Mouse (Mus musculus) frontal cortex, adult 2 months (tissue): ENCODE results near the gene Zfp617. TPM values are rescaled to one million over a fixed set of nuclear protein-coding genes. Genes with fewer than 3 reads are reported as not detected.
"Not testable (repeated sequence)": the region's sequence is repeated elsewhere in the genome, so short reads cannot be mapped to it uniquely, and the experiment has no call there.

Experiments
- DNase-seq, 2 experiments: peaks; one replicate each; pipeline ENCODE4 v3.0.0; 2022; ENCODE audit warnings: low spot score in 1 of 2; ENCODE audit errors: extremely low spot score in 1 of 2
- polyA plus RNA-seq: library from polyadenylated mRNA; depleted of rRNA; stranded (reverse); fragments of >200 nt; gene quantifications from 2 replicates; pipeline ENCODE4 v1.2.3, GENCODE M21; 2012; rRNA removed

The Zfp617 gene
- polyA plus RNA-seq, 1 experiment, result 23.1 TPM

DNA sequence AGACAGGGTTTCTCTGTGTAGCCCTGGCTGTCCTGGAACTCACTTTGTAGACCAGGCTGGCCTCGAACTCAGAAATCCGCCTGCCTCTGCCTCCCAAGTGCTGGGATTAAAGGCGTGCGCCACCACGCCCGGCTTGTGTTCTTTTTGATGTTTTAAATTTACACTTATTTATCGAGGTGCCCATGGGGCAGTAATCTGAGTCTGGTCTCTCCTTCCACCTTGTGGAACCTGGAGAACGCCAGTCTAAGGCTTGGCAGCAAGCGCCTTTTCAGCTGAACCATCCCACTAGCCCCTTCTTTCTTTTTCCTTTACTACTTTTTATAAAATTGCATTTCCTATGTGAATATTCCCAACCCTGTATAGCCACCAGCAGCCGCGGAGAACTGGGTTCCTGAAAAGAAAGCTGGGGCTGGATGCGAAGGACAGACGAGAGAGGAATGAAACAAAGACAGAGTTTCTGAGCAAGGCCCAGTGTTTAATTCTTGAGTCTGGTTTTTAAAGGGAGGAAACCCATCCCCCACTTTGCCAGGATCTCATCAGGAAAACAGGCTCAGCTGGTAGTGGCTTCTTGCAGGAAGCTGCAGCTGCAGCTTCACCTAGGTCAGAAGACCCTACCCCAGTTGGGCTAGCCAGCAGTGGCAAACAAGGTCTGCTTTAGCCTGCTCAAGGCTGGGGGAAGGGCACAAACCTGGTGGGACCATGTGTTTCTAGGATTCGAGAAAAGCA, 43.2 kb downstream of the Zfp617 start:
- peak in 1 of 2 experiments; percentile 5 for DNase-seq

DNA sequence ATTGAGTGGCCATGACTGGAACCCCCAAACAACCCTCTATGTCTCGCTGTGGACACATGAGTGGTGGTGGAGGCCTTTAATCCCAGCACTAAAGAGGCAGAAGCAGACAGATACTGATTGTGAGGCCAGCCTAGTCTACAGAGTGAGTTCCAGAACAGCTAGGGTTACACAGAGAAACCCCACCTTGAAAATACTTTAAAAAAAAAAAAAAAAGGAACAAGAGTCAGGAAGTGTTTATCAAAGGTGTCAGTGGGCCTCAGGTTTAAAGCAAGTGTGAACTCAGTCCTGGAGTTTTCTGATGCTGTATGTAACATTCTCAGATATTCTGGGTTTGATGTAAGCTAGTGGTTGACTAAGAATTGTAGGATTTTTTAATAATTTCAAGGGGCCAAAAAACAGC, 44.1 kb downstream of the Zfp617 start:
- no peak for DNase-seq

DNA sequence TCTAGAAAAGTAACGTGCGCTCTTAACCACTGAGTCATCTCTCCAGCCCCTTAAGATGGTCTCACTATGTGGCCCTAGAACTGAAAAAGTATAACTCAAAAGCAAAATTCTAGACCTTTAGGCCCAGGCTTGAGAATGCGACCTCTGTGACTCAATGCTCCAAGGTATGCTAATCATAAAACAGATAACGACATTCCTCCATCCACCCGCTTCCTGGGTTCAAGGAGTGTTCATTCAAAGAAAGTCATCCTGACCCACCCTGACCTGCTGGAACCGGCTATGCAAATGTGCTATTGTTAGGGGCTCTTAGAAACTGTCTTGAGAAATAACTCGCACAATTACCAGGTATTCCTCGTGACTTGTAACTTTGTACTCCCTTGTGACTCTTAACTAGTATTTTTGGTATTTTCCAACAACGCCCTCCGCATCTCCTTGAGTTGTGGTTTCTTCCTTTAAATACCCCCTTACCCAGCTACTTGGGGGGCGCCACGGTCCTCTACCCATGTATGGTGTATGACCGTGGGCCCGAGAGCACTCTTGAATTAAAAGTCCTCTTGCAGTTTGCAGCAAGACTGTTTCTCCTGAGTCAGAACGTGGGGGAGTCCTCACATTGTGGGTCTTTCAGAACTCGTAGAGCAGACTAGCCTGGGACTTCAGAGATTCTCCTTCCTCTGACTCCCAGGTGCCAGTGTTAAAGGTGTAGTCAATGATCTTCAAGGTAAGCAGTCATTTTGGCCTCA, 44.7 kb downstream of the Zfp617 start:
- not testable (repeated sequence) for DNase-seq

DNA sequence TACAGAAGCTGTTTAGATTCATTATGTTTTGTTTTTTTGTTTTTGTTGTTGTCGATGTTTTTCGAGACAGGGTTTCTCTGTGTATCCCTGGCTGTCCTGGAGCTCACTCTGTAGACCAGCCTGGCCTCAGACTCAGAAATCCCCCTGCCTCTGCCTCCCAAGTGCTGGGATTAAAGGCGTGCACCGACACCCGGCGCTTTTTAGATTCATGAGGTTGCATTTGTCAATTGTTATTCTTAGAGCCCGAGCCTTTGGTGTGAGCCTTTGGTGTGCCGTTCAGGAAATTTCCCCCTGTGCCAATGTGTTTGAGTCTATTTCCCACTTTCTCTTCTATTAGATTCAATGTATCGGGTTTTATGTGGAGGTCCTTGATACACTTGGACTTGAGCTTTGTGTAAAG, 46.2 kb downstream of the Zfp617 start:
- DNase-seq, result no peak

DNA sequence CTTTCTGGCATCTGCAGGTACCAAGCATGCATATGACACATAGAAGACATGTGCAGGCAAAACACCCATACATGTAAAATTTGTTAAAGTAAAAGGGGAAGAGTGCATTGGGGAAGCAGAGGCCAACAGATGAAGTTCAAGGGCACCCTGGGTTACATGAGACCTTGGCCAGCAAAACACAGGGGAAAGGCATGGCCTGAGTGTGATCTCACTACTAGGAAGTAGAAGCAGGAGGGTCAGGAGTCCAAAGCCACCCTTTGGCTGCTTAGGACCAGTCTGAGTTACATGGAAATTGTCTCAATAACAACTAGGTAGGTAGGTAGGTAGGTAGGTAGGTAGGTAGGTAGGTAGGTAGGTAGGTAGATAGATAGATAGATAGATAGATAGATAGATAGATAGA, 52.0 kb downstream of the Zfp617 start:
- DNase-seq, result no peak

DNA sequence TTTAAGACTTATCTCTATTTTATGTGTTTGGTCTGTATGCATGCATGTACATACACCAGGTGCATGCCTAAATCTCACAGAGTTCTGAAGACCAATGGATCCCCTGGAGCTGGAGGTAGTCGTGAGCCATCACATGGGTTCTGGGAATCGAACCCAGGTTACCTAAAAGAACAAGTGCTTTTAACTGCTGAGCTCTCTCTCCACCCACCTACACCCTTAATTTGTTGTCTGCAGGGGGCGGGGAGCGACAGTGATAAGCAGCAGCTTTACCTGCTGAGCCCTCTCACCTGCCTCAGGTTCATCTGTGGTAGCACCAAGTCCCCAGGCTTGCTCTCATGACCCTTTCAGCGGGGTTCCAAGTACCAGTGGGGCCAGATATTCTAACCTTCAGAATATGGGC, 53.4 kb downstream of the Zfp617 start:
- no peak for DNase-seq

DNA sequence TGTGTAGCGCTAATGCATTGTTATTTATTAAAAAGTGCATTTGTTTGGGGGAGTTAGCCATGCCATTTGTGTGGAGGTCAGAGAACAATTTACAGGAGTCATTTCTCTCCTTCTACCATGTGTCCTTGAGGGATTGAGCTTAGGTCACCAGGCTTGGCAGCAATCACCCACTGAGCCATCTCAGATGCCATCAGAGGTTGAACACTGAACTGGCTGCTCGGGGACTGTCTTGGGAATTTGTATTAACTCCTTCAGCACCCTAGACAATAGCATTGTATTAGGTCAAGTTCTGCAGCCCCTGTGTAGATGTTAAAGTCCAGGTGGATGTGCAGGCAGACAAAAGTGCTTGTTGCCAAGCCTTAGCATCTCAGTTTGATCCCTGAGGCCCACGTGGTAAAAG, 55.6 kb downstream of the Zfp617 start:
- no peak for DNase-seq

DNA sequence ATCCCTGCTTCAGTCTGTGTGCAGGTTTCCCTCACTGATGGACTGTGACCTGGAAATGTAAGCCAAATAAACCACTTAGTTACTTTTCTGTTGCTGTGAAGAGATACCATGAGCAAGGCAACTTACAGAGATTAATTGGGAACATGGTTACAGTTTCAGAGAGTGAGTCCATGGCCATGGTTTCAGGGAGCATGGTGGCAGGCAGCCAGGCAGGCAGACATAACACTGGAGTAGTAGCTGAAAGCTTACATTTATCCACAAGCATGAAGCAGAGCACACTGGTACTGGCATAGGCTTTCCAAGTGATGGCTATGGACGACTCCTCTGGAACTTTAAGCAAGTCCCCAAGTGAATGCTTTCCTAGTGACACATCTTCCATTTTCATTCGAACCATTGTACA, 56.7 kb downstream of the Zfp617 start:
- no peak for DNase-seq

DNA sequence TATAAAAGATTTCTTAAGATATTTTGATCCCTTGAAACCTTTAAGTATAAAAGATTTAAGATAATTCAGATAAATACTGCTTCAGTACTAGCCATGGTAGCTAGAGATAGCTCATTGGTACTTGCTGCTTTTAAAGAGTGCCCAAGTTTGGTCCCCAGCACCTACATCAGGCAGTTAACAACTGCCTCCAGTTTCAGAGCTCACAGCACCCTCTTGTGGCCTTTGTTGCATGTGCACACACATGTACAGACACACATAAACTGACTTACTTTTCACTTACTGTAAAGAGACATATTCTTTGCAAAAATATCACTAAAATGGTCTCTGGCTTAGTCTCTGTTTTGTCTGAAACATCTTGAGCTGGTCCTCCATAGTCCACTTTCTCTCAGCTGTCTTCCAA, 58.0 kb downstream of the Zfp617 start:
- DNase-seq, result no peak

DNA sequence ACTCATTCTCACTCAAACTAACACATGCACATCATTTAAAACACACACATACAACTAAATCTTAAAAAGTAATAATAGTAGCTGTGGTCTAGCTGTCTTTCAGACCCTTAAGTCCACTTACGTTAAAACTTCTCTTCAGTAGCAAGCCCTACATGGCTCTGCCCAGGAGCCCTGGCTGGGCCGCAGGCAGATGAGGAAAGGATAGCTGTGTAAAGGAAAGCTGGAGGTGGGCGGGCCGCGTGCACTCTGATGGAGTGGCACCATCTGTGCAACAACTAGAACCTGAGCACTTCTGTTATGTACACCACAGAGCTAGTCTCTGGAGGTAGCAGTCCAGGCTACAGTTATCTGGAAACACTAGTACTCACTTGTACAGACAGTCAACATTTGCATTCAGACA, 58.8 kb downstream of the Zfp617 start:
- no peak for DNase-seq

DNA sequence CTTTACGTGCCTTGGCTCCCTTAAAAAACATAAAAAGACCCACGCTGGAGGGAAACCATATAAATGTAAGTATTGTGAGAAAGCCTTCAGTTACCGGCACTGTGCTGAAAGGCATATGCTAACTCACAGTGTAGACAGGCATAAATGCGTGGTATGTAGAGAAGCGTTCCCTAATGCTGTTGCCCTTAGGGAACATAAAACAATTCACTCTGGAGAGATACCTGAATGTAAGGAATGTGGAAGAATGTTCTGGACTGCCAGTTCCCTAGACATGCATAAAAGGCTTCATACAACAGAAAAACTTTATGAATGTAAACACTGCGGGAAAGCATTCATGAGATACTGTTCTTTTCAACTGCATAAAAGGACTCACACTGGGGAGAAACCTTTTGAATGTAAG, 59.7 kb downstream of the Zfp617 start:
- DNase-seq, result no peak

DNA sequence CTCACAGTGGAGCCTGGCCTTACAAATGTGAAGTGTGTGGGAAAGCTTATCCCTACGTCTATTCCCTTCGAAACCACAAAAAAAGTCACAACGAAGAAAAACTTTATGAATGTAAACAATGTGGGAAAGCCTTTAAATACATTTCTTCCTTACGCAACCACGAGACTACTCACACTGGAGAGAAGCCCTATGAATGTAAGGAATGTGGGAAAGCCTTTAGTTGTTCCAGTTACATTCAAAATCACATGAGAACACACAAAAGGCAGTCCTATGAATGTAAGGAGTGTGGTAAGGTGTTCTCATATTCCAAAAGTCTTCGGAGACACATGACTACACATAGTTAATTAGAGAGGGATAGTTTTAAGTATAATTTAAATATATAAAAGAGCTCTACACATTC, 60.2 kb downstream of the Zfp617 start:
- no peak for DNase-seq

DNA sequence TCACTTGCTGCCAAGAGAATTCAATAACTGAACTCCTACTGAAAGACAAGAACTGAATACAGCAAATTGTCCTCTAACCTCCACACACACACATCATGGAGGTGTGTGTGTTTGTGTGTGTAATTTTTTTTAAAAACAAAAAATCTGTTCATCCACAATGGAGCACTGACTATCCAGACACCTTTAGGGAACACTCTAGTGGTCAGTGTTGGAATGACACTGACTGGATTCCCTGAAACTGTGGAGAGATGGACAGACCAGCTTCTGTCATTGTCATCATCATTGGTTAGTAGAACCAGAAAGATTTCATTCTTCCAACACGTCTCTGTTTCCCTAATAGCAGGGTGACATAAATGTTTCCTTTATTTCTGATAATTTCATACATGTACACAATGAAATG, 63.5 kb downstream of the Zfp617 start:
- peak in 1 of 2 experiments; percentile 43 for DNase-seq

DNA sequence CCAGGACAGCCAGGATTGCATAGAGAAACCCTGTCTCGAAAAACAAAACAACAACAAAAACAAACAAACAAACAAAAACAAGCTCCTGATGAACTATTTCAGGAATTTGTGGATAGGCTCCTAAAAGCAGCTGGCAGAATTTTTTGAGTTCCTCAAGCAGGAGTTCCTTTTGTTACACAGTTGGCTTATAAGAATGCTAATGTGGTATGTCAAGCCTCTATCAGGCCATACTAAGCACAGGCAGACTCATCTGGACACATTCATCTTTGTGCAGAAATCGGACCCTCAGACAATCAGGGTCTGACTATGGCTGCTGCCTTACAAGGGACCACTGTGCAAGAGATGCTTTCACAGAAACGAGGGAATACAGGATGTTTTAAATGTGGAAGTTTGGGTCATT, 65.8 kb downstream of the Zfp617 start:
- DNase-seq, result no peak

DNA sequence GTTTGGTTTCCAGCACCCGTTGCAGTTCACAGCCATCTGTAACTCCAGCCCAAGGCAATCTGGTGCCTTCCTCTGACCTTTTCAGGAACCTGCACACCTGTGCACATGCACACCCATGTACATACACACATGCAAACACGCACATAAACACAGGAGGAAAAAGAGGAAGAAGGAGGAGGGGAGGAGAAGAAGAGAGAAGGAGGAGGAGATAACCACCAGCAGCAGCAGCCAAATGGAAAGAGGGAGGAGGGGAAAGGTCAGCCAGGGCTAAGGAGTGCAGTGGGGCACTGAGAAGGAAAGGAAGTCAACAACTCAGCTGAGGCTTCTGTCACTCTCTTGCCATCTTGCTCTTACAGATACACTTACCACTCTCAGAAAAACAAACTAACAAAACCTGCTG, 72.6 kb downstream of the Zfp617 start:
- no peak for DNase-seq

DNA sequence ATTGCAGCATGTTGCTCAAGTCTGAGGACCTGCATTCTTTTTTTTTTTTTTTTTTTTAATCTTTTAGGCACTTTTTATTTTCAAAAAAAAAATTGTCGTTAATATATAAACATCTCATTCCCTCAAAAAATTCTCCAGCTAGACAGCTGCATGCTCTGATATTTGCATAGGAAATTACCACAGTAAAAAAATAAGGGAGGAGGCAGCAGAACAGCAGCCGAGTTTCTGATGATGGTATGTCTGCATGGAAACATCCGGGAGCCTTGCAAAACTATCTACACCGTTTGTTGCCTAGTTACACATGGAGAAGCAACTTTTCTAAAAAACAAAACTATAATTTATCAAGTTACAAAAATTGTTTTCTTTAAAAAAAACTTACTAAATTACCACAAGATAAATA, 73.0 kb downstream of the Zfp617 start:
- no peak for DNase-seq

Other genes starting within 250 kb of the Zfp617 start
- 172 and 176 TPM in 2 replicates for gene Unc13a, start 236.9 kb upstream of the Zfp617 start, polyA plus RNA-seq
- gene Jak3, start 232.3 kb upstream of the Zfp617 start, polyA plus RNA-seq, result 5.6 and 5.7 TPM in 2 replicates
- gene Insl3, start 219.4 kb upstream of the Zfp617 start, polyA plus RNA-seq, result 1.4 and 1.8 TPM in 2 replicates
- gene B3gnt3, start 206.8 kb upstream of the Zfp617 start, polyA plus RNA-seq, result 0.71 and 1.0 TPM in 2 replicates
- gene Fcho1, start 182.9 kb upstream of the Zfp617 start, polyA plus RNA-seq, result 201 and 208 TPM in 2 replicates
- 2.3 and 3.1 TPM in 2 replicates for gene Zfp709, start 26.6 kb upstream of the Zfp617 start, polyA plus RNA-seq
- 4.7 and 6.1 TPM in 2 replicates for gene Zfp882, start within 50 bp of the Zfp617 start, polyA plus RNA-seq
- 18.0 and 18.2 TPM in 2 replicates for gene Zfp961, start 42.4 kb downstream of the Zfp617 start, polyA plus RNA-seq
- gene Cyp4f18, start 101.0 kb downstream of the Zfp617 start, polyA plus RNA-seq, result 0.12 and 0.25 TPM in 2 replicates
- gene Olfr372, start 132.6 kb downstream of the Zfp617 start, polyA plus RNA-seq, result not detected in 2 replicates
- gene Olfr373, start 174.5 kb downstream of the Zfp617 start, polyA plus RNA-seq, result not detected in 2 replicates
- 0.04 and 0.06 TPM in 2 replicates for gene Olfr374, start 198.4 kb downstream of the Zfp617 start, polyA plus RNA-seq
- 41.6 and 48.7 TPM in 2 replicates for gene Tpm4, start 226.3 kb downstream of the Zfp617 start, polyA plus RNA-seq